Comparison of ENCODE assay signal across 8 mouse cellular contexts in the genomic region with DNA sequence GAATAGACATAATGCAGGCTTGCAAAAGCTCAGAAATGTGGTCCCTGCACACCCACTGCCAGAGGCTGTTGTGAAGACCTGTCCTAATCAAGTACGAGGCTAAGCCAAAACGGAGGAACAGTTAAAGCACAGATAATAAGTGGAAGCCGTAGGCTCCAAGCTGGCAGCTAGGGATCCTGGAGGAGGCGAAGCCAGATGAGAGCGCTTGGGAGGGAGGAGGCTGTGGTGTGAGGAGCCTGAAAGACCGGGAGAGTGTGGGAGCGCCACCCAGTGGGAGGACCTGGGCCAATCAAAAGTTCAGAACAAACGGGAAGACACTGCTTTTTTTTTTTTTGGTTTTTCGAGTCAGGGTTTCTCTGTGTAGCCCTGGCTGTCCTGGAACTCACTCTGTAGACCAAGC. TPM values are rescaled to one million over a fixed set of nuclear protein-coding genes. Genes with fewer than 3 reads are reported as not detected.
DNase-seq lines count a peak whose midpoint lies in the region; ATAC-seq lines count a peak whose summit lies in the region.

No protein-coding gene starts in this region.

- H3K4me1 ChIP-seq in limb, embryonic 12.5 days (replicated peaks): peaks cover 16% of the 10 kb centered on the region
- H3K4me1 ChIP-seq in midbrain, embryonic 15.5 days: peaks cover 3% of the 10 kb centered on the region; the same call in 1 of the 2 replicates
- H3K4me1 ChIP-seq in stomach, embryonic 16.5 days (ENCODE audit: control insufficient read depth, insufficient read depth, low read length): 0 out of 2 replicates have a peak, but pooled peaks cover 4% of the 10 kb centered on the region

- H3K9me3 ChIP-seq in limb, embryonic 12.5 days: no peaks in the 10 kb centered on the region
- no peaks in the 10 kb centered on the region for H3K9me3 ChIP-seq in midbrain, embryonic 15.5 days
- no peaks in the 10 kb centered on the region for H3K9me3 ChIP-seq in stomach, embryonic 16.5 days (replicated peaks; ENCODE audit: control insufficient read depth, low read length)

- no peaks in the 10 kb centered on the region for H3K36me3 ChIP-seq in limb, embryonic 12.5 days
- no peaks in the 10 kb centered on the region for H3K36me3 ChIP-seq in midbrain, embryonic 15.5 days (replicated peaks)
- no peaks in the 10 kb centered on the region for H3K36me3 ChIP-seq in stomach, embryonic 16.5 days (ENCODE audit: control insufficient read depth, insufficient read depth, low read length)

- H3K9ac ChIP-seq in limb, embryonic 12.5 days (replicated peaks): no peak overlapping the region
- H3K9ac ChIP-seq in midbrain, embryonic 15.5 days: no peak overlapping the region
- H3K9ac ChIP-seq in stomach, embryonic 16.5 days (ENCODE audit: low read length): peak overlapping the region; percentile 22; the same call in 1 of the 2 replicates

- no peaks in the 10 kb centered on the region for H3K27me3 ChIP-seq in limb, embryonic 12.5 days
- no peaks in the 10 kb centered on the region for H3K27me3 ChIP-seq in midbrain, embryonic 15.5 days (replicated peaks)
- H3K27me3 ChIP-seq in stomach, embryonic 16.5 days (ENCODE audit: control insufficient read depth, insufficient read depth, low read length): no peaks in the 10 kb centered on the region

- 0 out of 2 replicates have a peak overlapping the region, but pooled peaks have one; percentile 2 for H3K4me3 ChIP-seq in limb, embryonic 12.5 days (replicated peaks)
- no peak overlapping the region for H3K4me3 ChIP-seq in midbrain, embryonic 15.5 days
- no peak overlapping the region for H3K4me3 ChIP-seq in stomach, embryonic 16.5 days (replicated peaks; ENCODE audit: low read length)

- ATAC-seq in granulocyte monocyte progenitor cell, adult 5-6 weeks (replicated peaks; ENCODE audit: poor library complexity, severe bottlenecking): peak; percentile 88
- no peak for ATAC-seq in limb, embryonic 12.5 days (ENCODE audit: insufficient number of reproducible peaks, insufficient read depth, low FRiP score, low TSS enrichment, low read depth)
- no peak for ATAC-seq in midbrain, embryonic 15.5 days (replicated peaks)
- peak; percentile 62; the same call in 1 of the 2 replicates for ATAC-seq in stomach, embryonic 16.5 days (ENCODE audit: insufficient read depth, low FRiP score)

- WGBS in limb, embryonic 12.5 days: 6% methylated on average over 9 of the region's 9 CpGs
- 4% methylated on average over 9 of the region's 9 CpGs for WGBS in midbrain, embryonic 15.5 days
- 3% methylated on average over 9 of the region's 9 CpGs for WGBS in stomach, embryonic 16.5 days

- no peak overlapping the region for H3K27ac ChIP-seq in limb, embryonic 12.5 days
- no peak overlapping the region for H3K27ac ChIP-seq in midbrain, embryonic 15.5 days
- H3K27ac ChIP-seq in stomach, embryonic 16.5 days (ENCODE audit: low read length): no peak overlapping the region

- peak; percentile 78 for DNase-seq in 3T3-L1 (ENCODE audit: low read depth, low spot score)
- DNase-seq in WW6 (ENCODE audit: low read depth, low spot score): peak; percentile 81
- peak; percentile 92 for DNase-seq in embryo, embryonic 10.5 days (ENCODE audit: low spot score)
- peak; percentile 87 for DNase-seq in kidney, adult 9 months

- peak overlapping the region; percentile 36 for H3K4me2 ChIP-seq in limb, embryonic 12.5 days
- H3K4me2 ChIP-seq in midbrain, embryonic 15.5 days: peak overlapping the region; percentile 10; the same call in 1 of the 2 replicates
- H3K4me2 ChIP-seq in stomach, embryonic 16.5 days (ENCODE audit: low read depth, low read length): peak overlapping the region; percentile 7; the same call in 1 of the 2 replicates

RNA-seq across cellular contexts. Expression of gene Dpep1, which starts 4.6 kb away (rescaled TPM):
- not detected in 2 replicates for total RNA-seq in granulocyte monocyte progenitor cell, adult 5-6 weeks (2014; fragmentation: Nextera tagmentation)
- total RNA-seq in granulocyte monocyte progenitor cell, adult 5-6 weeks (2017): not detected in 2 replicates
- 1.4 and 1.5 TPM in 2 replicates for polyA plus RNA-seq in limb, embryonic 12.5 days (2016; fragmentation: Nextera tagmentation; extraction: Ambion mirVana)
- 0.13 and 0.19 TPM in 2 replicates for polyA plus RNA-seq in midbrain, embryonic 15.5 days (2015; fragmentation: Nextera tagmentation; extraction: Ambion mirVana)
- 6.1 and 7.0 TPM in 2 replicates for polyA plus RNA-seq in stomach, embryonic 16.5 days (2015; fragmentation: Nextera tagmentation; extraction: Ambion mirVana)

RNA-seq across cellular contexts. Expression of gene Chmp1a, which starts 21.9 kb away (rescaled TPM):
- total RNA-seq in granulocyte monocyte progenitor cell, adult 5-6 weeks (2014; fragmentation: Nextera tagmentation): 22.6 and 37.6 TPM in 2 replicates
- 28.3 and 35.4 TPM in 2 replicates for total RNA-seq in granulocyte monocyte progenitor cell, adult 5-6 weeks (2017)
- polyA plus RNA-seq in limb, embryonic 12.5 days (2016; fragmentation: Nextera tagmentation; extraction: Ambion mirVana): 135 and 140 TPM in 2 replicates
- polyA plus RNA-seq in midbrain, embryonic 15.5 days (2015; fragmentation: Nextera tagmentation; extraction: Ambion mirVana): 227 and 235 TPM in 2 replicates
- polyA plus RNA-seq in stomach, embryonic 16.5 days (2015; fragmentation: Nextera tagmentation; extraction: Ambion mirVana): 146 and 165 TPM in 2 replicates

RNA-seq across cellular contexts. Expression of gene Spata33, which starts 22.0 kb away (rescaled TPM):
- 0.51 and 0.80 TPM in 2 replicates for total RNA-seq in granulocyte monocyte progenitor cell, adult 5-6 weeks (2014; fragmentation: Nextera tagmentation)
- total RNA-seq in granulocyte monocyte progenitor cell, adult 5-6 weeks (2017): 0.36 and 0.39 TPM in 2 replicates
- 5.0 and 6.5 TPM in 2 replicates for polyA plus RNA-seq in limb, embryonic 12.5 days (2016; fragmentation: Nextera tagmentation; extraction: Ambion mirVana)
- polyA plus RNA-seq in midbrain, embryonic 15.5 days (2015; fragmentation: Nextera tagmentation; extraction: Ambion mirVana): 8.0 and 8.1 TPM in 2 replicates
- 3.3 and 3.5 TPM in 2 replicates for polyA plus RNA-seq in stomach, embryonic 16.5 days (2015; fragmentation: Nextera tagmentation; extraction: Ambion mirVana)

RNA-seq across cellular contexts. Expression of gene Sult5a1, which starts 32.6 kb away (rescaled TPM):
- total RNA-seq in granulocyte monocyte progenitor cell, adult 5-6 weeks (2014; fragmentation: Nextera tagmentation): not detected in 2 replicates
- total RNA-seq in granulocyte monocyte progenitor cell, adult 5-6 weeks (2017): not detected in 2 replicates
- 15.9 and 16.0 TPM in 2 replicates for polyA plus RNA-seq in limb, embryonic 12.5 days (2016; fragmentation: Nextera tagmentation; extraction: Ambion mirVana)
- polyA plus RNA-seq in midbrain, embryonic 15.5 days (2015; fragmentation: Nextera tagmentation; extraction: Ambion mirVana): 1.6 and 2.1 TPM in 2 replicates
- polyA plus RNA-seq in stomach, embryonic 16.5 days (2015; fragmentation: Nextera tagmentation; extraction: Ambion mirVana): 17.6 and 18.4 TPM in 2 replicates

RNA-seq across cellular contexts. Expression of gene Cdk10, which starts 34.0 kb away (rescaled TPM):
- total RNA-seq in granulocyte monocyte progenitor cell, adult 5-6 weeks (2014; fragmentation: Nextera tagmentation): 26.7 and 54.5 TPM in 2 replicates
- total RNA-seq in granulocyte monocyte progenitor cell, adult 5-6 weeks (2017): 39.4 and 39.9 TPM in 2 replicates
- 36.3 and 36.6 TPM in 2 replicates for polyA plus RNA-seq in limb, embryonic 12.5 days (2016; fragmentation: Nextera tagmentation; extraction: Ambion mirVana)
- polyA plus RNA-seq in midbrain, embryonic 15.5 days (2015; fragmentation: Nextera tagmentation; extraction: Ambion mirVana): 52.6 and 55.0 TPM in 2 replicates
- 27.3 and 31.0 TPM in 2 replicates for polyA plus RNA-seq in stomach, embryonic 16.5 days (2015; fragmentation: Nextera tagmentation; extraction: Ambion mirVana)

Comparison
In these comparisons a context has a peak if more than half of its experiments do, and no peak if none do; other contexts are left out.
1. ATAC-seq: peak in granulocyte monocyte progenitor cell, adult 5-6 weeks (single experiment) and stomach, embryonic 16.5 days (single experiment); none in limb, embryonic 12.5 days (single experiment) and midbrain, embryonic 15.5 days (single experiment).
2. Peak in every context shown above with its lines, with median percentiles within 50 percentile points of each other: DNase-seq and H3K4me2 ChIP-seq.